Mouse (Mus musculus): ENCODE results near the gene Nfkb1. TPM values are rescaled to one million over a fixed set of nuclear protein-coding genes. Genes with fewer than 3 reads are reported as not detected.

Gene Nfkb1
- polyA plus RNA-seq, 1 experiment from 2014 or later: 24.0 TPM

GRCm38 (mm10) chr3:135665777-135666259, 25.5 kb downstream of the Nfkb1 start:
- no peaks in the 10 kb centered on the region for H3K27me3 ChIP-seq (ENCODE audit: control insufficient read depth, insufficient read depth, low read length)
- ATAC-seq (replicated peaks; ENCODE audit: extremely low read depth, insufficient read depth, low FRiP score): no peak
- H3K4me1 ChIP-seq (ENCODE audit: control insufficient read depth, insufficient read depth, low read length): peaks cover 3% of the 10 kb centered on the region
- 90% methylated on average over 6 of the region's 6 CpGs for WGBS
- H3K4me3 ChIP-seq (ENCODE audit: low read length): no peak overlapping the region
- H3K4me2 ChIP-seq (ENCODE audit: low read depth, low read length): no peak overlapping the region
- no peaks in the 10 kb centered on the region; the same call in 1 of the 2 replicates for H3K9me3 ChIP-seq (replicated peaks; ENCODE audit: control insufficient read depth, low read length)
- H3K27ac ChIP-seq (ENCODE audit: low read length): no peak overlapping the region
- no peak overlapping the region for H3K9ac ChIP-seq (ENCODE audit: low read length)
- H3K36me3 ChIP-seq (ENCODE audit: control insufficient read depth, insufficient read depth): peaks cover 35% of the 10 kb centered on the region

GRCm38 (mm10) chr3:135662139-135662864, 29.0 kb downstream of the Nfkb1 start:
- H3K36me3 ChIP-seq (ENCODE audit: control insufficient read depth, insufficient read depth): peaks cover 38% of the 10 kb centered on the region
- H3K9me3 ChIP-seq (replicated peaks; ENCODE audit: control insufficient read depth, low read length): no peaks in the 10 kb centered on the region
- H3K4me1 ChIP-seq (ENCODE audit: control insufficient read depth, insufficient read depth, low read length): no peaks in the 10 kb centered on the region
- ATAC-seq (replicated peaks; ENCODE audit: extremely low read depth, insufficient read depth, low FRiP score): no peak
- no peak overlapping the region for H3K4me3 ChIP-seq (ENCODE audit: low read length)
- no peaks in the 10 kb centered on the region for H3K27me3 ChIP-seq (ENCODE audit: control insufficient read depth, insufficient read depth, low read length)
- H3K27ac ChIP-seq (ENCODE audit: low read length): no peak overlapping the region
- no peak overlapping the region for H3K4me2 ChIP-seq (ENCODE audit: low read depth, low read length)
- WGBS: 84% methylated on average over 15 of the region's 15 CpGs
- H3K9ac ChIP-seq (ENCODE audit: low read length): no peak overlapping the region

- H3K36me3 ChIP-seq (ENCODE audit: control insufficient read depth, insufficient read depth): peaks cover 35% of the 10 kb centered on the region
- WGBS: 76% methylated on average over 9 of the region's 9 CpGs
- H3K4me3 ChIP-seq (ENCODE audit: low read length): no peak overlapping the region
These were observed 29.6 kb downstream of the Nfkb1 start for GRCm38 (mm10) chr3:135661707-135662106.

GRCm38 (mm10) chr3:135658540-135659097, 32.7 kb downstream of the Nfkb1 start:
- ATAC-seq (replicated peaks; ENCODE audit: extremely low read depth, insufficient read depth, low FRiP score): no peak

More at GRCm38 (mm10) chr3:135661707-135662106, 29.6 kb downstream of the Nfkb1 start:
- Histone ChIP-seq H3K9ac (ENCODE audit: low read length) (no peak overlapping the region), H3K9me3 (replicated peaks; ENCODE audit: control insufficient read depth, low read length) (no peaks in the 10 kb centered on the region), H3K27ac (ENCODE audit: low read length) (no peak overlapping the region), H3K27me3 (ENCODE audit: control insufficient read depth, insufficient read depth, low read length) (no peaks in the 10 kb centered on the region), H3K4me2 (ENCODE audit: low read depth, low read length) (no peak overlapping the region), H3K4me1 (ENCODE audit: control insufficient read depth, insufficient read depth, low read length) (no peaks in the 10 kb centered on the region)
- no peak for ATAC-seq (replicated peaks; ENCODE audit: extremely low read depth, insufficient read depth, low FRiP score)

GRCm38 (mm10) chr3:135656156-135656555, 35.2 kb downstream of the Nfkb1 start:
- Histone ChIP-seq H3K4me1 (ENCODE audit: control insufficient read depth, insufficient read depth, low read length) (no peaks in the 10 kb centered on the region), H3K36me3 (ENCODE audit: control insufficient read depth, insufficient read depth) (peaks cover 16% of the 10 kb centered on the region; the same call in 1 of the 2 replicates), H3K27me3 (ENCODE audit: control insufficient read depth, insufficient read depth, low read length) (no peaks in the 10 kb centered on the region), H3K27ac (ENCODE audit: low read length) (no peak overlapping the region), H3K9me3 (replicated peaks; ENCODE audit: control insufficient read depth, low read length) (no peaks in the 10 kb centered on the region), H3K9ac (ENCODE audit: low read length) (no peak overlapping the region), H3K4me2 (ENCODE audit: low read depth, low read length) (no peak overlapping the region), H3K4me3 (ENCODE audit: low read length) (no peak overlapping the region)
- ATAC-seq (replicated peaks; ENCODE audit: extremely low read depth, insufficient read depth, low FRiP score): no peak
- 91% methylated on average over 4 of the region's 4 CpGs for WGBS

More at GRCm38 (mm10) chr3:135658540-135659097, 32.7 kb downstream of the Nfkb1 start:
- no peaks in the 10 kb centered on the region for H3K4me1 ChIP-seq (ENCODE audit: control insufficient read depth, insufficient read depth, low read length)
- no peak overlapping the region for H3K4me2 ChIP-seq (ENCODE audit: low read depth, low read length)
- H3K9ac ChIP-seq (ENCODE audit: low read length): no peak overlapping the region
- H3K9me3 ChIP-seq (replicated peaks; ENCODE audit: control insufficient read depth, low read length): no peaks in the 10 kb centered on the region
- H3K27me3 ChIP-seq (ENCODE audit: control insufficient read depth, insufficient read depth, low read length): no peaks in the 10 kb centered on the region
- H3K36me3 ChIP-seq (ENCODE audit: control insufficient read depth, insufficient read depth): peaks cover 29% of the 10 kb centered on the region
- no peak overlapping the region for H3K27ac ChIP-seq (ENCODE audit: low read length)
- H3K4me3 ChIP-seq (ENCODE audit: low read length): no peak overlapping the region
- 73% methylated on average over 7 of the region's 7 CpGs for WGBS

- WGBS: 73% methylated on average over 15 of the region's 15 CpGs
- H3K4me1 ChIP-seq (ENCODE audit: control insufficient read depth, insufficient read depth, low read length): no peaks in the 10 kb centered on the region
- H3K9ac ChIP-seq (ENCODE audit: low read length): no peak overlapping the region
- H3K4me2 ChIP-seq (ENCODE audit: low read depth, low read length): no peak overlapping the region
- H3K9me3 ChIP-seq (replicated peaks; ENCODE audit: control insufficient read depth, low read length): no peaks in the 10 kb centered on the region
- ATAC-seq (replicated peaks; ENCODE audit: extremely low read depth, insufficient read depth, low FRiP score): no peak
- H3K4me3 ChIP-seq (ENCODE audit: low read length): no peak overlapping the region
- no peak overlapping the region for H3K27ac ChIP-seq (ENCODE audit: low read length)
- no peaks in the 10 kb centered on the region for H3K27me3 ChIP-seq (ENCODE audit: control insufficient read depth, insufficient read depth, low read length)
- peaks cover 3% of the 10 kb centered on the region; the same call in 1 of the 2 replicates for H3K36me3 ChIP-seq (ENCODE audit: control insufficient read depth, insufficient read depth)
These were observed 40.4 kb downstream of the Nfkb1 start for GRCm38 (mm10) chr3:135650773-135651555.

GRCm38 (mm10) chr3:135649809-135650208, 41.5 kb downstream of the Nfkb1 start:
- no peak overlapping the region for H3K9ac ChIP-seq (ENCODE audit: low read length)
- H3K9me3 ChIP-seq (replicated peaks; ENCODE audit: control insufficient read depth, low read length): 0 out of 2 replicates have a peak, but pooled peaks cover 5% of the 10 kb centered on the region
- 86% methylated on average over 10 of the region's 10 CpGs for WGBS
- H3K27me3 ChIP-seq (ENCODE audit: control insufficient read depth, insufficient read depth, low read length): no peaks in the 10 kb centered on the region
- no peak overlapping the region for H3K27ac ChIP-seq (ENCODE audit: low read length)
- no peaks in the 10 kb centered on the region for H3K4me1 ChIP-seq (ENCODE audit: control insufficient read depth, insufficient read depth, low read length)
- peaks cover 13% of the 10 kb centered on the region for H3K36me3 ChIP-seq (ENCODE audit: control insufficient read depth, insufficient read depth)
- no peak for ATAC-seq (replicated peaks; ENCODE audit: extremely low read depth, insufficient read depth, low FRiP score)
- no peak overlapping the region for H3K4me2 ChIP-seq (ENCODE audit: low read depth, low read length)
- no peak overlapping the region for H3K4me3 ChIP-seq (ENCODE audit: low read length)

- WGBS: 91% methylated on average over 8 of the region's 8 CpGs
- peaks cover 15% of the 10 kb centered on the region for H3K36me3 ChIP-seq (ENCODE audit: control insufficient read depth, insufficient read depth)
These were observed 42.8 kb downstream of the Nfkb1 start for GRCm38 (mm10) chr3:135648501-135648900.

More at GRCm38 (mm10) chr3:135648501-135648900, 42.8 kb downstream of the Nfkb1 start:
- Histone ChIP-seq H3K9ac (ENCODE audit: low read length) (no peak overlapping the region), H3K27me3 (ENCODE audit: control insufficient read depth, insufficient read depth, low read length) (no peaks in the 10 kb centered on the region), H3K4me2 (ENCODE audit: low read depth, low read length) (no peak overlapping the region), H3K4me1 (ENCODE audit: control insufficient read depth, insufficient read depth, low read length) (no peaks in the 10 kb centered on the region), H3K9me3 (replicated peaks; ENCODE audit: control insufficient read depth, low read length) (0 out of 2 replicates have a peak, but pooled peaks cover 5% of the 10 kb centered on the region), H3K27ac (ENCODE audit: low read length) (no peak overlapping the region), H3K4me3 (ENCODE audit: low read length) (no peak overlapping the region)
- ATAC-seq (replicated peaks; ENCODE audit: extremely low read depth, insufficient read depth, low FRiP score): no peak
